ENCODE assay signal across 9 mouse cellular contexts in the genomic region with DNA sequence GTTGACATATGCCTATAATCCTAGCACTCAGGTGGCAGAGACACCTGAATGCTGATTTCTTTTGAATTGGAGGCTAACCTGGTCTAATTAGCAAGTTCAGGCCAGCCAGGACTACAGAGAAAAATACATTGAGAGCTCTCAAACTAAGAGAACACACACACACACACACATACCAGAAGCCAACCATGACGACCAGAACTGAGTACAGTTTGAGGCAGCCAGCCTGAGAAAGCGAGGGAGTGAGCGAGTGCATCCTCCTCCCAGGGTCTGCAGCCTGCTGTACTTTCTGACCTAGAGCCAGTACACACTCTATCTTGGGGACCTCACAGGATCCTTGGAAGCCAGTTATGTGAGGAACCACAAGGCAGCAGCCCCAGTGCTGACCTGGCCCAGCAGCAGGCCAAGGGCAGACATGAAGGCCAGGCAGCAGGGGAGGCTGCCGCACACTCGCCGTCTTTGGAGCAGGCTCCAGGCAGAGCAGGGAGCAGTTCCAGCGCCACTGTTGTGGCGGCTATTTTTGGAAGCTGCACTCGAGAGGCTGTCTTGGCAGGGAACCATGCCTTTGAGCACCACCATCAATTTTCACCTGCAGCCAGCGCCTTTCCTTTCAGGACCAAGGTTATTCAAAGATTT.
A peak's percentile ranks its signal among the peaks of the same experiment; 100 is the strongest.
DNase-seq lines count a peak whose midpoint lies in the region; ATAC-seq and TF ChIP-seq lines count a peak whose summit lies in the region.
"Had no signal": no experiment of that assay in that cellular context is flagged by ENCODE, and none has a peak within 500 bp of the region (broad histone marks: within the 10 kb centered on the region; RNA-seq: fewer than 3 reads in every experiment).

No protein-coding gene starts in this region.

- TF ChIP-seq CTCF in kidney, adult 2 months (conservative IDR thresholded peaks at IDR 0.05; ENCODE audit: insufficient read depth, insufficient read length, low read depth, low read length): no peak

- H3K4me3 ChIP-seq in kidney, adult 2 months (ENCODE audit: insufficient read depth, low read depth, low read length): no peak overlapping the region
- H3K4me3 ChIP-seq in midbrain, embryonic 16.5 days (ENCODE audit: low read depth, low read length): no peak overlapping the region
- no peak overlapping the region for H3K4me3 ChIP-seq in intestine, embryonic 16.5 days (ENCODE audit: low read length)
- H3K4me3 ChIP-seq: liver, embryonic 13.5 days had no signal

- ATAC-seq in midbrain, embryonic 16.5 days: no peak
- no peak for ATAC-seq in intestine, embryonic 16.5 days

- H3K9me3 ChIP-seq in midbrain, embryonic 16.5 days (replicated peaks; ENCODE audit: control insufficient read depth, low read length, poor library complexity, severe bottlenecking): no peaks in the 10 kb centered on the region
- H3K9me3 ChIP-seq in intestine, embryonic 16.5 days (ENCODE audit: control insufficient read depth, low read length): no peaks in the 10 kb centered on the region
- H3K9me3 ChIP-seq: liver, embryonic 13.5 days had no signal

- peak overlapping the region; percentile 69 for H3K27ac ChIP-seq in kidney, adult 2 months (ENCODE audit: insufficient read depth, low read depth, low read length)
- peak overlapping the region; percentile 33; the same call in 1 of the 2 replicates for H3K27ac ChIP-seq in midbrain, embryonic 16.5 days (ENCODE audit: low read length)
- H3K27ac ChIP-seq in intestine, embryonic 16.5 days (ENCODE audit: low read length): no peak overlapping the region
- H3K27ac ChIP-seq: liver, embryonic 13.5 days had no signal

- DNase-seq in right cerebral cortex, postnatal 4 days: peak; percentile 12
- no peak for DNase-seq in right cerebral cortex, postnatal 25 days
- DNase-seq in gastrocnemius, postnatal 25 days: peak; percentile 72
- peak; percentile 63 for DNase-seq in kidney, adult 2 months
- no peak for DNase-seq in urinary bladder, adult 2 months (ENCODE audit: low spot score)
- no peak for DNase-seq in frontal cortex, postnatal 10 days (ENCODE audit: low spot score in 2 of 2)
- DNase-seq: liver, embryonic 13.5 days had no signal

- 0 out of 2 replicates have a peak overlapping the region, but pooled peaks have one; percentile 20 for H3K9ac ChIP-seq in midbrain, embryonic 16.5 days (ENCODE audit: low read depth, low read length)
- H3K9ac ChIP-seq in intestine, embryonic 16.5 days (ENCODE audit: low read depth, low read length): no peak overlapping the region
- H3K9ac ChIP-seq: liver, embryonic 13.5 days had no signal

- no peaks in the 10 kb centered on the region for H3K4me1 ChIP-seq in kidney, adult 2 months (ENCODE audit: control insufficient read depth, insufficient read depth, low read length)
- peaks cover 24% of the 10 kb centered on the region for H3K4me1 ChIP-seq in midbrain, embryonic 16.5 days (ENCODE audit: control insufficient read depth, insufficient read depth, low read length)
- H3K4me1 ChIP-seq in intestine, embryonic 16.5 days (ENCODE audit: control insufficient read depth, insufficient read depth, low read length): no peaks in the 10 kb centered on the region

- H3K27me3 ChIP-seq in kidney, adult 2 months (replicated peaks; ENCODE audit: control insufficient read depth, insufficient read depth, low read length): no peaks in the 10 kb centered on the region
- no peaks in the 10 kb centered on the region for H3K27me3 ChIP-seq in midbrain, embryonic 16.5 days (ENCODE audit: control insufficient read depth, insufficient read depth, low read depth, low read length)
- H3K27me3 ChIP-seq in intestine, embryonic 16.5 days (replicated peaks; ENCODE audit: control insufficient read depth, insufficient read depth, low read length): no peaks in the 10 kb centered on the region
- H3K27me3 ChIP-seq: liver, embryonic 13.5 days had no signal

- no peaks in the 10 kb centered on the region for H3K36me3 ChIP-seq in kidney, adult 2 months (ENCODE audit: control insufficient read depth, insufficient read depth, low read length)
- H3K36me3 ChIP-seq in midbrain, embryonic 16.5 days (ENCODE audit: control insufficient read depth, insufficient read depth, low read length): no peaks in the 10 kb centered on the region
- no peaks in the 10 kb centered on the region; the same call in 1 of the 2 replicates for H3K36me3 ChIP-seq in intestine, embryonic 16.5 days (ENCODE audit: control insufficient read depth, insufficient read depth, low read length)

- TF ChIP-seq POLR2A in kidney, adult 2 months (IDR thresholded peaks at IDR 0.05; ENCODE audit: low read depth, low read length): no peak

- 35% methylated on average over 10 of the region's 10 CpGs for WGBS in kidney, adult 2 months
- WGBS in midbrain, embryonic 16.5 days: 52% methylated on average over 10 of the region's 10 CpGs
- 59% methylated on average over 10 of the region's 10 CpGs for WGBS in intestine, embryonic 16.5 days

- H3K4me2 ChIP-seq in midbrain, embryonic 16.5 days (ENCODE audit: low read length): no peak overlapping the region
- no peak overlapping the region for H3K4me2 ChIP-seq in intestine, embryonic 16.5 days (ENCODE audit: low read depth, low read length)
- H3K4me2 ChIP-seq: liver, embryonic 13.5 days had no signal

Comparison
In these comparisons a context has a peak if more than half of its experiments do, and no peak if none do; other contexts are left out.
1. DNase-seq: peak in right cerebral cortex, postnatal 4 days (single experiment), gastrocnemius, postnatal 25 days (single experiment) and kidney, adult 2 months (single experiment); none in right cerebral cortex, postnatal 25 days (single experiment), urinary bladder, adult 2 months (single experiment) and frontal cortex, postnatal 10 days (0 of 2).